Mouse (Mus musculus): Measurements from ENCODE around the gene Strip2. TPM values are rescaled to one million over a fixed set of nuclear protein-coding genes. Genes with fewer than 3 reads are reported as not detected.

Gene Strip2
- polyA plus RNA-seq, 1 experiment, result 0.11 TPM

DNA sequence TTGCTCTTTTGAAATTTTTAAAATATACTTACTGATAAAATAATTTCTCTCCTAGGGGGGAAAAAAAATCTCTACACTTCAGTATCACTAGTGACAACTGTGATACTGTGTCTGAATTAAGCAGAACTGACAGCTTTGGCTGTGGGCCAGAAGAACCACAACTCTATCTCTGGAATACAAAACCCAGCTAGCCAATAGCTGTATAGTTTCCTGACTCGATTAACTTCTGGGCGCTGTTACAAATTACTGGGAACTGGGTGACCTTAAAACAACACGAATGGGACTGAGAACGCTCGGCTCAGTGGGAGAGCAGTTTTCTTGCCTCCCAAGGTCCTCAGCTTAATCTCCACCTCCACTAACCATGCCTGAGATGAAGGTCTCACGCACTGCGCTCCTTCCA is 51.1 kb downstream of the Strip2 start:
- no peak for TF ChIP-seq GATA1 (IDR thresholded peaks at IDR 0.05; ENCODE audit: low read length)

DNA sequence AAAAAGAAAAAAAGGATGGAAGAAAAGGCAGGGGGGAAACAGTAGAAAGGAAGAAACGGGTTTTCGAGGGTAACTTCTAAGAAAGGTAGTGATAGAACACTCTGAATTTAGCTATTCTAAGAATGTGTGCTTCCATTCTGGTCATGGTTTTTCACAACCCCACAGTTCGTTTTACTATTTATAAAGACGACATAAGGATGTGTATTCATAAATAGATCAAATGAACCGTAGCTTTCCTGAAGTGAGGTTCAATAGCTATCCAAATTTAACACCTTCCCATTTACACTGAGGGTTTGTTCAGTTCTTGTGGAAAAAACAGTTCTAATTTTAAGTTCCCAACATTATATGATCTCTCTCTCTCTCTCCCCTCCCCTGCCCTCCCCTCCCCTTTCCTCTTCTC is 56.5 kb downstream of the Strip2 start:
- no peak for TF ChIP-seq GATA1 (IDR thresholded peaks at IDR 0.05; ENCODE audit: low read length)

- TF ChIP-seq GATA1 (IDR thresholded peaks at IDR 0.05; ENCODE audit: low read length), result no peak
Measured at GRCm38 (mm10) chr6:29974836-29975235, 58.0 kb downstream of the Strip2 start.

- TF ChIP-seq GATA1 (IDR thresholded peaks at IDR 0.05; ENCODE audit: low read length), result no peak
Measured at GRCm38 (mm10) chr6:29980461-29980860, 63.6 kb downstream of the Strip2 start.

DNA sequence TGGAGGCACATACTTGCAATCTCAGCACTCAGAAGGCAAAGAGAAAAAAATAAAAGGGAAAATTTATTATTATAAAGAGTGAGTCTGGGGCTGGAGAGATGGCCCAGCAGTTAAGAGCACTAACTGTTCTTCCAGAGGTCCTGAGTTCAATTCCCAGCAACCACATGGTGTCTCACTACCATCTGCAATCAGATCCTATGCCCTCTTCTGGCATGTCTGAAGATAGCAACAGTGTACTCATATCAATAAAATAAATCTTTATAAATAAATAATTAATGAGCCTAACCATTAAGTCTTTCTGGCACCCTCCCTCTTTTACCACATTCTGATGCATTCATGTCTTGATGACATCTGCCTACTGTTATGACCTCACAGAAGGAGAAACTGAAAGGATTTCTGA is 65.0 kb downstream of the Strip2 start:
- TF ChIP-seq GATA1 (IDR thresholded peaks at IDR 0.05; ENCODE audit: low read length), result no peak

DNA sequence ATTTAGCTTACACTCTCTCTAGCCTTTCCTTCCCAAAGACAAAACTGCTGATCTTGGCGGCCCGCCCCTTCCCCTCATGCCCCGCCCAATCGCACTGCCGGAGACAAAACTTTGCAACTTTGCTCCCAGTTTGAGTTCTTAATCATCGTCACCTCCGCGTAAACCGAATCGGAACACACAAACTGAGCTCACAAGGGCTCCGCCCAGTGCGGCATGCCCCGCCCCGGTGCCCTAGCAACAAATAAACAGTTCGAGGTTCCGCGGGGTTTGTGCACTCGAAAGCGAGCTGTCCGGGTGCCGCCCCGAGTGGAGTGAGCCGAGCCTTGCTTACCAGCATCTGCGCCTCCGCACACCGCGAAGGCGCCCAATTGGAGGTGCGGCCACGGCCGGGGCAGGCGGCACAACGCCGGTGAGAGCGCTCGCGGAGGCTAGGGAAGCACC is 68.3 kb downstream of the Strip2 start:
- TF ChIP-seq GATA1 (IDR thresholded peaks at IDR 0.05; ENCODE audit: low read length), result no peak

DNA sequence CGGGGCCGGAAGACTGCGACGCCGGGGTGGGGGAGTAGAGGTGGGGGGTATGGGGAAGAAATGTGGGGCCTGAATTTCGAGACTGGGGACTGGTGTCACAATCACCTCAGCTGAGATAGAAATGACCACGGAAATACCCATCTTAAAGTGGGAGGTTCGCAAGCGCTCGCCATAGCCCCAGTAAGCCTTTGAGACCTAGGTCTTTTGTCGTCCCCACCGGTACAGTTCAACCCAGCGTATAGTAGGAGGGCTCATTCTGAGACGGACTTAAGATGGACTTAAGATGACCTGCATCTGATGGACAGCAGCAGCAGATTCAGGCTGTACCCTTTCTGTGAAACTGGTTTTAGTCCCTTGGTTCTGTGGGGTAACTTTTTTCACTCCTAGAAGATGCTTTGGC is 68.7 kb downstream of the Strip2 start:
- no peak for TF ChIP-seq GATA1 (IDR thresholded peaks at IDR 0.05; ENCODE audit: low read length)

GRCm38 (mm10) chr6:29985986-29986385 is 69.2 kb downstream of the Strip2 start:
- TF ChIP-seq GATA1 (IDR thresholded peaks at IDR 0.05; ENCODE audit: low read length), result no peak

DNA sequence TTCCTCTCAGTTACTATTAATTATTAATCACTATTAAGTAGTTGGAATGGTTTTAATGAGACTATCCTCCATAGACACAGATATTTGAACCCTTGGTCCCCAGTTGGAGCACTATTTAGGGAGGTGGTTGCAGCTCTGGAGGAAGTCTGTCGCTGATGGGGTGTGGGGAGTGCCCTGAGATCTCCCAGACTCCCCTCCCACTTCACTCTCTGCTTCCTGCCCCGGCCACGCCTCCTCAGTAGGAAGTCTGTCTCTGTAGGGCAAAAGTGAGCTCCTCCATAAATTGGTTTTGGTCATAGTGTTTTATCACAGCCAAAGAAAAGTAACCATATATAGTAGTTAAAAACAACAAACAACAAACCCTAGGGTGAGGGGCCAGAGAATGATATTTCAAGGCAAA is 70.4 kb downstream of the Strip2 start:
- no peak for TF ChIP-seq GATA1 (IDR thresholded peaks at IDR 0.05; ENCODE audit: low read length)

- no peak for TF ChIP-seq GATA1 (IDR thresholded peaks at IDR 0.05; ENCODE audit: low read length)
Measured at GRCm38 (mm10) chr6:29998140-29998539, 81.3 kb downstream of the Strip2 start.

- TF ChIP-seq GATA1 (IDR thresholded peaks at IDR 0.05; ENCODE audit: low read length), result no peak
Measured at GRCm38 (mm10) chr6:29998771-29999170, 82.0 kb downstream of the Strip2 start.

DNA sequence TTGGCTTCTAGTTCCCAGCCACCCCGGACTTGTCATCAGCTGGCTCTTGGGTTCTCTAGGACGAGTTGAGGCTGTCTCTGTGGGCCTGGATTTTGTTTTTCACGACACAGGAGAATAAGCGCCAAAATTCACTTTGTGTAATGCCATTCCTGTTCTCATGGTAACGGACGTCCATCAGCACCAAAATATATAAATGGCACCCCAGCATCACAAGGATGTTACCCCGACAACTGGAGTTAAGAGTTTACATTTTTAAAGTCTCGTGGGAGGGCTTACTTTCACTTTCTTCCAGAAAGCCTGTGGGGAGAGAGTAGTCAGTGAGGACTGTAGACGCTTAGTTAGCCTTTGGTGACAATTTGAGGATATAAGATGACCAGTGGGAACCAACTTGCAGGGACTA is 85.8 kb downstream of the Strip2 start:
- TF ChIP-seq GATA1 (IDR thresholded peaks at IDR 0.05; ENCODE audit: low read length), result no peak

DNA sequence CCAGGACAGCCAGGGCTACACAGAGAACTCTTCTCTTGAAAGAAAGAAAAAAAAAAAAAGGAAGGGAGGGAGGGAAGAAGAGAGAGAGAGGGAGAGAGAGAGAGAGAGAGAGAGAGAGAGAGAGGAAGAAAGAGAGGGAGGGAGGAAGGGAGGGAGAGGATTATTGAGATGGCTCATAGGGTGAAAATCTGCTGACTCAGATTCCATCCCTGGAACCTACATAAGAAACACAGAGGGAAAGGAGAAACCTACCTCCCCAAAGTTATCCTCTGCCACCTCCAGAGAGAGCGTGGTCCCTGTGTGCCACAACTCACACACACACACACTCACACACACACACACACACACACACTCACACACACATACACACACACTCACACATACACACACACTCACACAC is 89.0 kb downstream of the Strip2 start:
- no peak for TF ChIP-seq GATA1 (IDR thresholded peaks at IDR 0.05; ENCODE audit: low read length)

- no peak for TF ChIP-seq GATA1 (IDR thresholded peaks at IDR 0.05; ENCODE audit: low read length)
Measured at GRCm38 (mm10) chr6:30009204-30009603, 92.4 kb downstream of the Strip2 start.

Other genes with a start within 250 kb of the Strip2 start
- 31.8 and 44.5 TPM in 2 replicates for gene Tspan33, start 222.8 kb upstream of the Strip2 start, polyA plus RNA-seq (2012)
- 52.2 and 65.1 TPM in 2 replicates for gene Smo, start 181.5 kb upstream of the Strip2 start, polyA plus RNA-seq (2012)
- 30.5 and 31.0 TPM in 2 replicates for gene Ahcyl2, start 149.0 kb upstream of the Strip2 start, polyA plus RNA-seq (2012)
- 9.5 and 10.6 TPM in 2 replicates for gene Nrf1, start 131.0 kb downstream of the Strip2 start, polyA plus RNA-seq (2012)

All from G1E-ER4 (cell line).